Mouse (Mus musculus): ENCODE measurements at regions not wholly inside any gene's neighbourhood (a gene's known extent, or its start where the extent isn't known, plus 50 kb on each side); places are given as distances from the start of the nearest gene placed in this dataset.

DNA sequence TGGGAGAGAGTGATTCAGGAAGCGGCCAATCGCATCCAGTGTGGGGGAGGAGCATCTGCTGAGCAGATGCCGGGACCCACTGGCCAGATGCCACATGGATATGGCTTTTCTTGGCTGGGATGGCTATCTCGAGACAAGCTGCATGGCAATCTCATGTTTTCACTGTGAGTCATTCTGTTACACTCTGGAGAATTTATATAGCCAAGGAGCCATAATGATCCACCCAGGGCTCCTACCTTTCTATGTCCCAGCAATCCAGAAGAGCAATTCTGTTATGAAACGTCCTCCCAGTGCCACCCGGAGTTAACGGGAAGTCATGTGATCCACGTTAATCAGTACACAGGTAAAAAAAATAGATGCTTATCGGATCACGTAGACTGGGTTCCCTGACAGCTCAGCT lies 175.7 kb upstream of the Klf4 start:
- H3K36me3 ChIP-seq (ENCODE audit: control insufficient read depth, insufficient read depth, low read length), result no peaks in the 10 kb centered on the region
- no peak for ATAC-seq
- H3K27me3 ChIP-seq (replicated peaks; ENCODE audit: control insufficient read depth, insufficient read depth, low read length), result no peaks in the 10 kb centered on the region
- H3K9ac ChIP-seq (ENCODE audit: low read length), result no peak overlapping the region
- H3K4me3 ChIP-seq (ENCODE audit: low read depth, low read length), result no peak overlapping the region
- H3K27ac ChIP-seq (ENCODE audit: low read depth, low read length), result no peak overlapping the region
- H3K4me1 ChIP-seq (ENCODE audit: control insufficient read depth, insufficient read depth, low read length), result no peaks in the 10 kb centered on the region
- WGBS, result 93% methylated on average over 10 of the region's 10 CpGs
- H3K9me3 ChIP-seq (replicated peaks; ENCODE audit: control insufficient read depth, low read length), result no peaks in the 10 kb centered on the region
- no peak overlapping the region for H3K4me2 ChIP-seq (ENCODE audit: low read length)
- DNase-seq (ENCODE audit: low spot score), result peak; percentile 22

DNA sequence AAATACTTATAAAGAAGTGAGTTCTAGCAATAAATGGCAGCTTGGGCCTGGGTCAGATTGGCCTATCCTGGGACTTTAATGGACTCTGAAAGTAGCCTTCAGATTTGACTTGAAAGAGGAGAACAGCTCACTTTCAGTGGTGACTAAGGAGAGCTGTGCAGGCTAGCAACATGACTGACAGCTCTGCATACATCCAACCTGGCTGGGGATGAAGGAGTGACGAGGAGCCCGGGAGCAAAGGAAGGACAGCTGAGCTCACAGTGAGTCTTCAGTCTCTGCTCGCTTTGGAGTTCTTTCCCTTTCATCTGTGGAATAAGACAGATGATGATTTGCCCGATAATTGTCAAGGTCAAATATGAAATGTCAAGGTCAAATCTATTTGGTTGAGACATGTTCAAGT lies 172.7 kb upstream of the Klf4 start:
- Histone ChIP-seq H3K27ac (ENCODE audit: low read depth, low read length) (no peak overlapping the region), H3K9ac (ENCODE audit: low read length) (no peak overlapping the region), H3K4me2 (ENCODE audit: low read length) (no peak overlapping the region), H3K36me3 (ENCODE audit: control insufficient read depth, insufficient read depth, low read length) (no peaks in the 10 kb centered on the region), H3K27me3 (replicated peaks; ENCODE audit: control insufficient read depth, insufficient read depth, low read length) (no peaks in the 10 kb centered on the region), H3K9me3 (replicated peaks; ENCODE audit: control insufficient read depth, low read length) (no peaks in the 10 kb centered on the region), H3K4me1 (ENCODE audit: control insufficient read depth, insufficient read depth, low read length) (no peaks in the 10 kb centered on the region), H3K4me3 (ENCODE audit: low read depth, low read length) (no peak overlapping the region)
- no peak for DNase-seq (ENCODE audit: low spot score)
- ATAC-seq, result no peak
- 82% methylated on average over 4 of the region's 4 CpGs for WGBS

DNA sequence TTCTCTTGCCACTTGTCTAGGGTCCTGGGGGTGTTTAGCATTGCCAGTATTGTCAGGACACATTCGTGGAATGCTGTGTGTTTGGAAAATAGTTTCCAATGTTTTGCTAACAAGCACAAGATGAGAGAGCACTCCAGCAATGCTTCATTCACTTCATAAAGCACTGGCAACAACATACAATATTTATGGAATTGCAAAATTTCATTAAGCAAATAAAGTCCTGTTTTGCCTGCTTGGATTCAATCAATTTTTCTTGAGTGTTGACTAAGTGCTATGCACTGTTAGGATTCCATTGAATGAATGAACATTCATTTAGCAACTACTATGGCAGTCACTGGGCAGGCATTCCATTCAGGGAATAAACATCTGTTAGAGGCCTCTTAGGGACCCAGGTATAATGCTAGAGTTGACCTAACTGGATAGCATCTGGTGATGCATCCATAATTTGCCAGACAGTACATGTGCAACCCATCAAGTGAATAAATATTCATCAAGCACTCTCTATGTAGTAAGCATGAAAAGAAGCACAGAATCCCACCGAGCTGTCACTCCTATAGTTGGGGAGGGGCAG lies 171.2 kb upstream of the Klf4 start:
- Histone ChIP-seq H3K27ac (ENCODE audit: low read depth, low read length) (no peak overlapping the region), H3K36me3 (ENCODE audit: control insufficient read depth, insufficient read depth, low read length) (no peaks in the 10 kb centered on the region), H3K9me3 (replicated peaks; ENCODE audit: control insufficient read depth, low read length) (no peaks in the 10 kb centered on the region), H3K4me1 (ENCODE audit: control insufficient read depth, insufficient read depth, low read length) (no peaks in the 10 kb centered on the region), H3K4me2 (ENCODE audit: low read length) (no peak overlapping the region), H3K9ac (ENCODE audit: low read length) (no peak overlapping the region), H3K4me3 (ENCODE audit: low read depth, low read length) (no peak overlapping the region), H3K27me3 (replicated peaks; ENCODE audit: control insufficient read depth, insufficient read depth, low read length) (no peaks in the 10 kb centered on the region)
- ATAC-seq, result no peak
- 73% methylated on average over 2 of the region's 2 CpGs for WGBS
- no peak for DNase-seq (ENCODE audit: low spot score)

DNA sequence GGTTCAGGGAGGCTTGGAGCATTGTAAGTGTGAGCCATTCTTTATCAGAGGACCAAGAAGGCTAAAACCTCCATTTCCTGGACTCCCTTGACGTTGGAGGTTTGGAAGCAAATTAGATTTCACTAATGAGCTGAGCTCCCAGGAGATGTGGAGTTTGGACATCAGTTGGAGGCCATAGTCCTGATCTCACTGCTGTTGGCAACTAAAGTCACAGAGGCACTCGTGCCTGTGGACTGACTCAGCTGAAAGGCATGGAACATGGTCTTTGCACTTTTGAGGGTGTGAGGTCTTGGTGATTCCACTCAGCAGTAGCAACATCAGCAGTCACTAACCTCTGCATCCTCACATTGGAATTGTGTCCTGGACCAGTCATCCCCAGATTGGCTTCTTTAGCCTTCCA lies 169.1 kb upstream of the Klf4 start:
- no peak for DNase-seq (ENCODE audit: low spot score)
- no peak for ATAC-seq
- no peak overlapping the region for H3K4me3 ChIP-seq (ENCODE audit: low read depth, low read length)
- H3K4me1 ChIP-seq (ENCODE audit: control insufficient read depth, insufficient read depth, low read length), result no peaks in the 10 kb centered on the region
- no peak overlapping the region for H3K27ac ChIP-seq (ENCODE audit: low read depth, low read length)
- H3K36me3 ChIP-seq (ENCODE audit: control insufficient read depth, insufficient read depth, low read length), result no peaks in the 10 kb centered on the region
- H3K9ac ChIP-seq (ENCODE audit: low read length), result no peak overlapping the region
- H3K4me2 ChIP-seq (ENCODE audit: low read length), result no peak overlapping the region
- no peaks in the 10 kb centered on the region for H3K27me3 ChIP-seq (replicated peaks; ENCODE audit: control insufficient read depth, insufficient read depth, low read length)
- H3K9me3 ChIP-seq (replicated peaks; ENCODE audit: control insufficient read depth, low read length), result no peaks in the 10 kb centered on the region
- 73% methylated on average over 2 of the region's 2 CpGs for WGBS

DNA sequence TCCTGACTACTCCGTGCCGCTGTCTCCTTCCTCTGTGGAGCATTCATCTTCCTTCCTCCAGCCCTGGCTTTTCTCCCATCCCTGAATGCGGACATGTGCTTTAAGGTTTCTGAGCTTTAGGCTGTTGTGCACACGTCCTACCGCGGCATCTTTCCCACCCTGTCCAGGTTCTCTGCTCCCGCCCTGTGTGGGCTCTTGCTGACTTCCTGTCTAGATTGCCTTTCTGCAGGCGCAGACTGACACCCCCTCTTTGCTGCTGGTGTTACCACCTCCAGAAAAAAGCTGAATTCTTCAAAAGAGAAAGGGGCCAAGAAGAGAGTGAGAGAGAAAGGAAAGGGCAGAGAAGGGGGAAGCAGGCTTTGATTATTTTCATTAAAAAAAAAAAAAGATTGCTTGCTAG lies 167.7 kb upstream of the Klf4 start:
- no peaks in the 10 kb centered on the region for H3K9me3 ChIP-seq (replicated peaks; ENCODE audit: control insufficient read depth, low read length)
- H3K4me3 ChIP-seq (ENCODE audit: low read depth, low read length), result no peak overlapping the region
- ATAC-seq, result no peak
- no peak overlapping the region for H3K9ac ChIP-seq (ENCODE audit: low read length)
- no peak overlapping the region for H3K27ac ChIP-seq (ENCODE audit: low read depth, low read length)
- DNase-seq (ENCODE audit: low spot score), result no peak
- H3K27me3 ChIP-seq (replicated peaks; ENCODE audit: control insufficient read depth, insufficient read depth, low read length), result no peaks in the 10 kb centered on the region
- no peaks in the 10 kb centered on the region for H3K4me1 ChIP-seq (ENCODE audit: control insufficient read depth, insufficient read depth, low read length)
- no peak overlapping the region for H3K4me2 ChIP-seq (ENCODE audit: low read length)
- no peaks in the 10 kb centered on the region for H3K36me3 ChIP-seq (ENCODE audit: control insufficient read depth, insufficient read depth, low read length)
- WGBS, result 86% methylated on average over 8 of the region's 8 CpGs

DNA sequence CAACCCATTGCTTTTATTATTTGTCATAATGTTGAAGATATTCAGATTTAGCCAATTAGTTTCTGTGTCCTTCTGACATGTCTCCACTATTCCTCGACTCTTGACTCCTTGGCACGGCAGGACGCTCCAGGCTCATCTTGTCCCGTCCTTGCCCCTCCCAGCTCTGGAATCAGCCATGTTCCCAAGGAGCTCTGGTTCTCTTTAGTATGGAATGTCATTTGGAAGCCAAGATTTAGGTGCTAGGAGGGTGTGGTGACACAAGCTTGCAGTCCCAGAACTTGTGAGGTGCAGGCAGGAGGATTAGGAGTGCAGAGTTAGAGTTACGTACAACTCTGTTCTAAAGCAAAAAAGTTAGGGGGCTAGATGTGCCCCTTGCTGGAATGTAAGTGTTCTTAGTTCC lies 166.9 kb upstream of the Klf4 start:
- no peak overlapping the region for H3K4me3 ChIP-seq (ENCODE audit: low read depth, low read length)
- H3K4me2 ChIP-seq (ENCODE audit: low read length), result no peak overlapping the region
- 82% methylated on average over 5 of the region's 5 CpGs for WGBS
- H3K4me1 ChIP-seq (ENCODE audit: control insufficient read depth, insufficient read depth, low read length), result no peaks in the 10 kb centered on the region
- H3K36me3 ChIP-seq (ENCODE audit: control insufficient read depth, insufficient read depth, low read length), result no peaks in the 10 kb centered on the region
- no peaks in the 10 kb centered on the region for H3K9me3 ChIP-seq (replicated peaks; ENCODE audit: control insufficient read depth, low read length)
- no peak overlapping the region for H3K9ac ChIP-seq (ENCODE audit: low read length)
- no peak for ATAC-seq
- DNase-seq (ENCODE audit: low spot score), result no peak
- H3K27me3 ChIP-seq (replicated peaks; ENCODE audit: control insufficient read depth, insufficient read depth, low read length), result no peaks in the 10 kb centered on the region
- H3K27ac ChIP-seq (ENCODE audit: low read depth, low read length), result no peak overlapping the region

DNA sequence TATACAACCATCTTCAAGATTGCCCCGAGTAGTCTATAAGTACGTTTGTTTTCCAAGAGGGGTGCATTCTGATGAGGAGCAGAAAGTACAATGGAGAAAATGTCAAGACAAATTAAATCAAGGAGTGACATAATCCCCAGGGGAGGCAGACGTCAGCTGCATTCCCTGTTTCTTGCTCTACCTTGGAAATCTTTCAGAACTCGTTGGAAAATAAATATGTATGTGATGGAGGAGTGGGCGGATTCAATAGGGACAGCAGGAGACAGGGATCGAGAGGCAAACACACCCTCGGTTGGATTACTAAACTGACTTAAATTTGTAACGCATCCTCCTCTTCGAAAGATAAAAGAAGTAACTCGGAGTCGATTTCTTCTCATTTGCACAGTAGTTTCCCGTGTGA lies 164.8 kb upstream of the Klf4 start:
- Histone ChIP-seq H3K4me2 (ENCODE audit: low read length) (no peak overlapping the region), H3K4me1 (ENCODE audit: control insufficient read depth, insufficient read depth, low read length) (no peaks in the 10 kb centered on the region), H3K36me3 (ENCODE audit: control insufficient read depth, insufficient read depth, low read length) (no peaks in the 10 kb centered on the region), H3K27ac (ENCODE audit: low read depth, low read length) (no peak overlapping the region), H3K9me3 (replicated peaks; ENCODE audit: control insufficient read depth, low read length) (no peaks in the 10 kb centered on the region), H3K4me3 (ENCODE audit: low read depth, low read length) (no peak overlapping the region), H3K9ac (ENCODE audit: low read length) (no peak overlapping the region), H3K27me3 (replicated peaks; ENCODE audit: control insufficient read depth, insufficient read depth, low read length) (no peaks in the 10 kb centered on the region)
- DNase-seq (ENCODE audit: low spot score) (no peak), ATAC-seq (no peak)
- WGBS, result 67% methylated on average over 12 of the region's 12 CpGs

DNA sequence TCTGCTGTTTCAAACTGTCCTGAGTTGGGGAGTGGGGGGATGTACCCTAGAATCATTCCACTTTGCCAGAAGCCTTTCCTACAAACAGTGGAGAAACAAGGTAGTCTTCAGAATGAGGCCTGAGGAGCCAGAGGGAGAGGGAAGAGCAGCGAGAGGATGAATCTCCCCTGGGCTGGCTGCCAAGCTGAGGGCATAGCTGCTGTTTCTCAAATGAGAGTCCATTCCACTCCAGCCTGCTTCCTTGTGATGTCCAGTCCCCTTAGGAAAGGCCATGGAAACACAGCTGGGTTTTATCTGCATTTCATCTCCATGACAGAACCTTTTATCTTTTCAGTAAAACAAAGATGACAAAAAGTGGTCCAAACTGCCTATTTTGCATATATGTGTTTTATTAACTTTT lies 164.2 kb upstream of the Klf4 start:
- no peak for ATAC-seq
- 19% methylated on average over 1 of the region's 1 CpGs for WGBS
- Histone ChIP-seq H3K4me1 (ENCODE audit: control insufficient read depth, insufficient read depth, low read length) (no peaks in the 10 kb centered on the region), H3K27me3 (replicated peaks; ENCODE audit: control insufficient read depth, insufficient read depth, low read length) (no peaks in the 10 kb centered on the region), H3K9ac (ENCODE audit: low read length) (no peak overlapping the region), H3K27ac (ENCODE audit: low read depth, low read length) (no peak overlapping the region), H3K4me3 (ENCODE audit: low read depth, low read length) (no peak overlapping the region), H3K36me3 (ENCODE audit: control insufficient read depth, insufficient read depth, low read length) (no peaks in the 10 kb centered on the region), H3K4me2 (ENCODE audit: low read length) (no peak overlapping the region), H3K9me3 (replicated peaks; ENCODE audit: control insufficient read depth, low read length) (no peaks in the 10 kb centered on the region)
- DNase-seq (ENCODE audit: low spot score), result no peak

DNA sequence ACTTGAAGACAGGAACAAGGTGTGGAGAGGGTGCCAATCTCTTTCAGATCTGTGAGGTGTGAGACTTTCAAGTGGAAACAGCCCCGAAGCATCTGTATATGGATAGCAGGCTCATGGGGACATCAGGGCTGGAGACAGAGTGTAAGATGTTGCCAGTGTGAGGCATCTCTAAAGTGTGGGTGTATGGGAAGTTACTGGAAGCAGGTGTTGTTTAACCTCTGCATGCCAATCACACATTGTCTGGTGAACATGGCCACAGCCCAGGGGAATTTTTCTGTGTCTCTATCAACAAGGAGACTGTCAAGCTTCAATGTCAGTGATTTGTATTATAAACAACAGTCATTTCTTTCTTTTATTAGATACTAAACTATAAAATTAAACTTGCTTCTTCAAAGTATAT lies 163.0 kb upstream of the Klf4 start:
- Histone ChIP-seq H3K9ac (ENCODE audit: low read length) (no peak overlapping the region), H3K36me3 (ENCODE audit: control insufficient read depth, insufficient read depth, low read length) (no peaks in the 10 kb centered on the region), H3K27me3 (replicated peaks; ENCODE audit: control insufficient read depth, insufficient read depth, low read length) (no peaks in the 10 kb centered on the region), H3K27ac (ENCODE audit: low read depth, low read length) (no peak overlapping the region), H3K4me1 (ENCODE audit: control insufficient read depth, insufficient read depth, low read length) (no peaks in the 10 kb centered on the region), H3K4me2 (ENCODE audit: low read length) (no peak overlapping the region), H3K4me3 (ENCODE audit: low read depth, low read length) (no peak overlapping the region), H3K9me3 (replicated peaks; ENCODE audit: control insufficient read depth, low read length) (no peaks in the 10 kb centered on the region)
- ATAC-seq (no peak), DNase-seq (ENCODE audit: low spot score) (no peak)
- 100% methylated on average over 1 of the region's 1 CpGs for WGBS

Measured in forebrain, embryonic 14.5 days (tissue).